Mouse (Mus musculus) telencephalon, adult 2 months (tissue): Measurements from ENCODE around the gene Nkx6-1.
A peak's percentile ranks its signal among the peaks of the same experiment; 100 is the strongest.

ENCODE experiments used
- DNase-seq: peaks from one replicate; pipeline ENCODE4 v3.0.0-alpha.2; 2011; ENCODE audit warnings: low read depth, low spot score

Gene Nkx6-1

GRCm38 (mm10) chr5:101664945-101665615 is at the start of gene Nkx6-1:
Gene Nkx6-1 (minus strand): TSS chr5:101664996.
- DNase-seq, result no peak

DNA sequence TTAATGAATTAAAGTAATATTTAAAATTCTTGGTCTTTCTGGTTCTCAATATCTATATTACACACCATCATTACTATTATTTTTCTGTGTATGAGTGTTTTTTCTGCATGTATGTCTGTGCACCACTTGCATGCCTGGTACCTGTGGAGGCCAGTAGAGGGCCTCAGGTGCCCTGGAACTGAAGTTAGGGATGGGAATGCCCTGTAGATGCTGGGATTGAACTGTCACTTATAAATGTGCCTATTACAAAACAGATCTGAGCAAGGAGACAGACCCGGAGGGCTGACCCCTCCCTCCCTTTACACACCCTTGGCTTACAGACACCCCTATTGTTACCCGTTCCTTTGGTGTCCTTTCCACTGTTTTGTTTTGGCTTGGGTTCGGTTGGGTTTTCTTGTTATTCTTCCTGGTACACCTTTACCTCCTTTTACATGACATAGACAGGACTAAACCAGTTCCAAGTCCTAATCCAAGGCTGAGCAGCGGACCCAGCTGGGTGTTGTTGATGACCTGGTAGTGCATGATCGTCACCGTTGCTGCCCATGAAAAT is 48.3 kb upstream of the Nkx6-1 start:
- DNase-seq, result no peak

- DNase-seq, result peak; percentile 12
These were observed 38.8 kb upstream of the Nkx6-1 start for GRCm38 (mm10) chr5:101703374-101704260.

DNA sequence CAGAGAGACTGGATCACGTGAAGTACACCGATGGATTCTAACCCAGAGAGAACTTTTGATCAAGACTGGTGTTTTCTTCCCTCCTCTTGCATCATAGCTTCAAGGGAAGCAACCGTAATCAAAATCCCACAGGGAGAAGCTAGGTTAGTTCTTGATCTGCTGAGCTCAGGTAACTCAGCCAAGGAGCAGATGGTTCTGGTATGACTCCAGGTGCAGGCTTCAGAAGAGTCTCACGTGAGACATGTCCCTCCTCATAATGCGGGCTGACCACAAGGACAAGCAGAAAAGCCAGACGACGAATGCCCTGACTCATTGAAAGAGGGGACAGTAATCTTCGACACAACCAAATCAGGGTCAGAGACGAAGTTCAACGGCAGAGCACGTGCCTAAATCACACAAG is 37.8 kb upstream of the Nkx6-1 start:
- DNase-seq, result no peak

DNA sequence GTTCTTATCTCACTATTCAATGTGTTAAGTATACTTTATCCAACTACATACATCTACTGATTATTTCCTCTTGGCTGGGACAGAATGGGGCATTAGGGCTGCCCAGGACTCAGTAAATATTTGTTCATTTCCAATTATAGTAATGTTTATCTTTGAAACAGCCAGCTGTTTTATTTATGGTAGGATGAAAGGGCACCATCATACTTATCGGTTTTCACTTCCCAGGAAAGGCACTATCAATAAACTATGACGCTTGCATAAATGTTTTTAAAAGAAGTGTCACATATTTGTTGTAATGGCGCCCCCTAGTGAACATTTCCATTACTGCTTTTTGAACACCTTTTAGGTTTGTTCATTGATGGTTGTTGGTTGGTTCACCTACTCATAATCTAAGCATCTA is 35.8 kb upstream of the Nkx6-1 start:
- DNase-seq, result peak; percentile 27

DNA sequence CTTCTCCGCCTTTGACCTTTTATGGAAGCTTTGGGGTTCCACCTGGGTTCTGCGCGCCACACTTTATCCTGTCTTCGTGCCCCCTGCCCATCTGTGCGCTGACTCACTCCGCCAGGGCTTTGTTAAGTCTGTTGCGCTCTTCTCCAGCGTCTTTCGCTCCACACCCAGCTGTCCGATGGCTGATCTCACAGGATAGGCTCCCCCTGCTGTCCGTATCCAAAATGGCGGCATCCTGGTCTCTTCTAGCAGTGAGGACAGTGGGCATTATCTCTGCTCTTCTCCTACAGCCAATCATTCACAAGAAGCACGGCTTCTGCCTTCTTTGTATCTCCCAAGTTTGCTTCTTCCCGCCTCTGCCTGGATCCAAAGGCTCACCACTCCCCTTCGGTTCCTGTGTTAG is 23.8 kb upstream of the Nkx6-1 start:
- DNase-seq, result no peak

GRCm38 (mm10) chr5:101683340-101683739 is 18.5 kb upstream of the Nkx6-1 start:
- no peak for DNase-seq

DNA sequence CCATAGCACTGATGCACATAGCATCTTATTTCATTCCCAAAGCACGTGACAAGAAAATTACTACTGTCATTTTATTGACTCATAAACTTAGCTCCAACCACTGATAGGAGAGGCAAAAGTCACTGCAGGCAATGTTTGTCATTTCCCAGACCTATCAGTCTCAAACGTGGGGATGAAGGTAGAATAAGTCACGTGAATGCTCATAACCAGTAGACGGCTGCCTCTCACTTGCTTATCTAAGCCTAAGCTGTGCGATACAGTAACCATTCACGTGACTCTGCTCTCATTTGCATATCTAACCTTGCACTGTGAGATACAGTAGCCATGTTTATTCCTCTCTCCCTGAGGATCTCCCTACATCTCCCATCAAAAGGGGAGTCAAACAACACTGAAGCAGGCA is 15.5 kb upstream of the Nkx6-1 start:
- no peak for DNase-seq

- no peak for DNase-seq
These were observed 4.6 kb upstream of the Nkx6-1 start for GRCm38 (mm10) chr5:101669381-101669780.

GRCm38 (mm10) chr5:101668475-101668874 is 3.7 kb upstream of the Nkx6-1 start:
- DNase-seq, result no peak

DNA sequence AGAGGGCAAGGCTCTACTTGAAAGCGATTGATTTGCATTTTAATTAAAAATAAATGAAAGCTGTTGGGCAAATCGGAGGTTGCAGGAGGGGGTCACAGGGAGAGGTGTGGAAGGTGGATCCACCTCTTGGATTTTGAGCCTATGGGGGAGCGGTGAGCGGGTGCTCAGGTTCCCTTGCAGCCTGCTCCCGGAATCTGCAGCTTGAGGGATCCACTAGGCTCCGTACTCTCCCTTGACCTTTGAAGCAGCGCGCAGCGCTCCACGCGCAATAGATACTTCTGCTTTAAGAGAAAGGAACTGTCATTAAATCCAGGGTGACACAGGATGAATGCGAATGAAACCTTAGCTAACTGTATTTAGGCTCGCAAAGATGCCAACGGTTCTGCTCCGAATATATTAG is 3.2 kb upstream of the Nkx6-1 start:
- no peak for DNase-seq

- no peak for DNase-seq
These were observed 2.6 kb upstream of the Nkx6-1 start for GRCm38 (mm10) chr5:101667263-101667990.

DNA sequence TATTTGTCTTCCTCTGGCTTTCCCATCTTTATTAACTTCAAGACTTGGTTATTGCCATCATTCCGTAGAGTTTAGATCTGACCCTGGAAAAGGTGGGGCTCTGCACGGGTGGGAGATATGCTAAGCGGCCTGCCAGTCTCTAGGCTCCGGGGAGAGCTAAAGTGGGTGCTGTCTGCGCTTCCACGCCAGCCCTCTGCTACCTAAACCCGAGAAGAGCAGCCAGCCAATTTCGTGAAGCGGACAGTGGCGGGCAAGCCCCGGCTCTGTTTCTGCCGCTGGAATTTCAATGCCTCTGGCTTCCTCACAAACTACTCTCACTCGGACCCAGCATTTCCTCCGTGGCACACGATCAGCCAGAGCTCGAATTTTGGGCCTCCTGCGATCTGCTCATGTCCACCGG is 1.9 kb upstream of the Nkx6-1 start:
- no peak for DNase-seq

DNA sequence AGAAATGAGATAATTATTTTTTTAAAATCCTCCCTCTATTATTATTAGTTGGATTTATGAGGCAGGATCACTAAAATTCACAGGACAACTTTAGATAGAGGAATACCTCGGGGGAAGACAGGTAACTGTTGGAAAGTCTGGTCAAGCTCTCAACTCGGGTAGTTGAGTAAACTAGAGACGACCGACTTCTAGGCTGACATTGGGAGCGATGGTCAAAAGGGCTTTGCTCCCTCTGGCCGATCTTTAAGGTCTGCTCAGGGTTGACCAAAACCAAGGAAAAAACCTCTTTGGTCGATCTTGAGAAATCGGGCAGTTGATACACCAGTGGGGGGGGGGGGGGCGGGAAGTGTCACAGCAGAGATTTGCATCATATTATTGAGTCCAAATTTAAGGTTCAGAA is 1.3 kb upstream of the Nkx6-1 start:
- no peak for DNase-seq

DNA sequence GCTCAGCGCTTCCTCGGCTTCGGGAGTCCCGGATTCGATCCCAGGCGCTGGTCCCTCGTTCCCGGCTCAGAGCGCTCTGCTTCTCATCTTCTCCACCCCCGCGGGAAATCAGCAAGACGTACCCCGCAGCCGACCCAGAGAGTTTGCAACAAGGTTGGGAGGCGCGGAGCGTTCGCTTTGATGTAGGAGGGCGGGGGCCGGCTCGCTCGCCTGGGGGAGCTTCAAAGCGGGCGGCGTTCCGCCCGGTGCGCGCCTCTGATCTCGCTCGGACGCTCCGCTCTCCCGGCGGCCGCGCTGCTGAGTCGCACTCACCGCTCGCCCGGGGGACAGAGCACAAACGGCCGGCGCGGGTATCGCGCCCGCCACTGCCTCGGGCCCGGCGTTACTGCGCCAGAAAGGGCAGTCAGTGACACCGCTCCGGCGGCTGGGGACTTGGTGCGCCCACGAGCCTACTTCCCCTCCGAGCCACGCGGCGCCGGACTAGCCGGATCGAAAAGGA is 324 bp downstream of the Nkx6-1 start:
- no peak for DNase-seq

- no peak for DNase-seq
These were observed 974 bp downstream of the Nkx6-1 start for GRCm38 (mm10) chr5:101663621-101664422.

DNA sequence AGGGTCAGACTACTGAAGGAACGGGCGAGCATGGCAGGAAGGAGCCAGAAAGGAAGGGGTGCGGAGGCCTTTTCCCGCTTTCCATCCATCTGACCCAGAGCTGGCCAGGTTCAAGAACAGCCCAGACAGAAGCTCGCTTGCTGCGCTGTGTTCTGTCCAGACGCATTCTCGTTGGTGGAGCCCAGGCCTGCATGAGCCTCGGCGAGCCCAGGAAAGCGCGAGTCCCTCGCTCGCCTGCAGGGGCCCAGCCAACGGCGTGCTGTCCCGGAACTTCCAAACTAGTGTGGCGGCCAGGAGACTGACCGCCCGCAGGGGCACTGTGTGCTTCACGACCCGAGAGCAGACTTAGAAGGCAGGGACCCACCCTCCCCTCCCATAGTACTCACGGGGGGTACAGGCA is 1.6 kb downstream of the Nkx6-1 start:
- DNase-seq, result no peak

DNA sequence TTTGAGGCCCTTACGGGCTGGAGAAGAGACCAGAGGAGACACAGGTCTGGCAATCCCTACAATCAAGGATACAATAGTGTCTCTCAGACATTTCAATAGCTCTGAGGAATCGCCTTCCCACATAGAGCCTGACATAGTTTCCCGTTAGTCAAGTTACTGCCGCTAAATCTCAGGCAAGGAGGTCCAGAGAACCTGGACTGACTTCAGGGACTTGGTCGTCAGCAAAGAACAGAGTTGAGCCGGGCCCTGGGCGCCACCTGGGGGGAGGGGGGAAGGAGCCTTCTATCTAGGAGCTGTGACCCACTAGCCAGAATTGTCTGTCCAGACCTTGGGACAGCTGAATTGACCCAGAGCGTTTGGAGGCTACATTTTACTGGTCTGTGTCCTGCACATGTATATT is 2.3 kb downstream of the Nkx6-1 start:
- no peak for DNase-seq

DNA sequence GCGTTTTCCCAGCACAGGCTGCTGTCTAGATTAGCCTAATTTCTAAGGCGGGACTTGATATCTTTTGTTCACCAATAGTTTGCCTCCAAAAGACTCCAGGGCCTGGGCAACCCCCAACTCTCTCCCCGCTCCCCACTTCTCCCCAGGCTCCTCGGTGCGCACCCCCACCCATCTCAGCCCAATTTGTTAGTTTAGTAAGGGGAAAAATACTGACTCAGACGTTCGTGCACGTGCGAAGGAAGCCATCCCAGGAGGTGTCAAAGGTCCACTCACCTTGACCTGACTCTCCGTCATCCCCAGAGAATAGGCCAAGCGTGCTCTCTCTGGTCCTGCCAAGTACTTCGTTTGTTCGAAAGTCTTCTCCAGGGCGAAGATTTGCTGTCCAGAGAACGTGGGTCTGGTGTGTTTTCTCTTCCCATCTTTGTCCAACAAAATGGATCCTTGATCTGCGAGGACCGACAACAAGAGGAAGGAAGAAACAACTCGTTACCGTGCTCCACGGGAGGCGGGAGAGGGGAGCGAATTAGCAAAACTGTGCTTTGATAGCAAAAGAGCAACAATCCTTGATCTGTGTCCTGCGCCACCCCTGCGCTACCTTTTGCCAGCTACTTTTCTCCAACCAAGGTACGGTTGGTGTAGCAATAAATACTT is 3.1 kb downstream of the Nkx6-1 start:
- no peak for DNase-seq

- no peak for DNase-seq
These were observed 4.1 kb downstream of the Nkx6-1 start for GRCm38 (mm10) chr5:101660666-101661065.
